Mouse (Mus musculus): ENCODE data around the gene Gsap.
"Not testable (repeated sequence)": the region's sequence is repeated elsewhere in the genome, so short reads cannot be mapped to it uniquely, and the experiment has no call there.

Gene Gsap

DNA sequence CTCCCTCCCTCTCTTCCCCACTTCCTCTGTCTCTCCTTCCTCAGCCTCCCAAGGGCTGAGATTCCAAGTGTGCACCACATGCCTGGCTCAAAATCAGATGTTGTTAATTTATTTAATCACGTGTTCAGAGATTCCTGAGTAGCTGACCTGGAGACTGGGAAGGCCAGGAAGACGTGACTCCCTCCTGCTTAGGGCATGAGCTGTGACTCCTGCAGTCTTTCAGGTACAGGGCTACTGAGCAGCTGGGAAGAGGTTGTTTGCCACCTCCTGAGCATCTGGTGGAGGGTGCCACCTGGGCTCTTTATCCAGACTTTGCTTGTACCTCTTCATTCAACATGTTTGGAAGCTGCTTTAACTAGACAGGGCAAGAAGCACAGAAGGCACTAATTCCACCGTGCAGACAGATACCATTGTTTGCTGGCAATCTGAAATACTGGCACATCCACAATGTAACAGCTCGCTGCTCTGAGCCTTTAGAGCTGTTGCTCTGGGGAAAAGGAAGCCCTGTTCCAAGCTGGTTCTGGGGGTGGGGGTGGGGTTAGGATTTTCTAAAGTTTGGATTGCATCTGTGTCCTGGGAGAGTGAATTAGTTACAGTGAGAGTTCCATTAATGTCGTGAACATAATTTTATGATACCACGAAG, 75.3 kb downstream of the Gsap start:
- DNase-seq (ENCODE audit: low spot score), result peak; percentile 30

DNA sequence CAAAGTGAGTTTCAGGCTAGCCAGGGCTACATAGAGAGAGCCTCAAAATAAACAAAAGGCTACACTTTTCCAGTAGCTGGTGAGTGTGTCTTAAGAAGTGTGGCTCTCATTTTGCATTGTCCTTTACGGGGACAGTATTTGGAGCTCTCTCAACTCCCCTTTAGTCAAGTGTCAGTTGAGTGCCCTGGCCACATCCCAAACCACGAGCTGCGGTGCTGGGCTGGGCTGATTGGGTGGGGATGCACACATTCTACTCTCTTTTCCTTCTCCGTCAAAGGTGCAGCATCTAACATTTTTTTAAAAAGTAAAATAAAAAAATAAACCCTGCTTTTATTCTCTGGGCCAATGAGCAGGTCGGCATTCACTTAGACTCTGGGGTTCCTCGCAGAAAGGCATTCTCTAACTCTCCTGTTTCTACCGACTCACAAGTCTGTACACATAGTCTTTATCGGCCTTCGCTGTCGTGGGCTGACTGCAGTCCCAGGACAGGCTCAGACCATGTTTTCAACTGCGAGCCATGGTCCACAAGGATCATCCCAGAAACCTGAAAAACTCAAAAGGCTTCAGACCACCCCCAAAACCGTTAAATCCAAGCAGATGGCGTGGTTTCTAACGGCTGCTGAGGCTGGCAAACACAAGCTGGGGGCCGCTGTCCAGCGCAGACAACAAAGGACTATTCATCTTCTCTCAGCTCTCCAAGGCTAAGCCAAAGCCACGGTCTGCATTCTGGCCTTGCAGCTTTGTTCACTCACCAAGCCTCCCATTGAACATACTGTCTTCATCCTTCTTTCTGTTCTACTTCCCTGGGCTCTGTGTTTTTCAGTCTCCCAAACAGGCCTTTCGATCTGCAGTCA, 77.4 kb downstream of the Gsap start:
- peak; percentile 78 for DNase-seq (ENCODE audit: low spot score)

DNA sequence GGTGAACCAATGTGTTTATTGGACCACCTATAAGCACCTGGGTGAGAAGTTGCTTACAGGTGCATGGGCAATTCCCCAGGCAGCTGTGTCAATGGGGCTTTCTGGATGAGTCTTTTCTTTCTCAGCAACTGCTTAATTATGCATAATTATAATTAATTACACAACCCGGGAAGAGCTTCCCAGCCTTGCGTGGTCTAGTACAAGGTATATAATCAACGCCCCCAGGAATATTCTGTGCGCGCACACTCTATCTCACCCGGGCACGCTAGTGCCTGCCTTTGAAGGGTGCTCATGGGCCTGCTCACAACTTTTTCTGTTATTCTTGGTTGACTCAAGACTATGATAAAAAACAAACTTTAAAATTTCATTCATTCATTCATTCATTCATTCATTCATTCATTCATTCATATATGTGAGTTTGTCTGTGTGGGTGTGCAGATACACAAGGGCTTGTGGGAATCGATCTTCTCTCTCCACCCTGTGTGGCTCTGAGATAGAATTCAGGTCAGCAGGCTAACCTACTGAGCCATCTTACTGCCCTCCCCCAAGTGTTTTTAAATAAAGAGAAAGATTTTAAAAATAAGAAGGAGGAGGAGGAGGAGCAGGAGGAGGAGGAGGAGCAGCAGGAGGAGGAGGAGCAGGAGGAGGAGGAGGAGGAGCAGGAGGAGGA, 78.4 kb downstream of the Gsap start:
- DNase-seq (ENCODE audit: low spot score), result no peak

DNA sequence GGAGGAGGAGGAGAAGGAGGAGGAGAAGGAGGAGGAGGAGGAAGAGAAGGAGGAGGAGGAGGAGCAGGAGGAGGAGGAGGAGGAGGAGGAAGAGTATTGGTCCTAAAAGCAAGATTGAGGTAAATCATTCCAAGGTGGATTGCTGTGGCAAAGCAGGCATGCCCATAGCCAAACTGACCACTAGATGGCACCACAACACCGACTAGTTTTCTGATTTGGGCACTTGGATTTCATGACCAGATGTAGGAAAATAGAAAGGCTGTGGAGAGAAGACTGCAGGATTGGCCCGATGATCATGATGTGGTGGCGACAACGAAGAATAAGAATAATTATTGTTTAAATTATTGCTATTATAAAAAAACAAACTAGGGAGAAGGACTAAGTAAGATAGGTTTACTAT, 79.0 kb downstream of the Gsap start:
- DNase-seq (ENCODE audit: low spot score), result peak; percentile 95

DNA sequence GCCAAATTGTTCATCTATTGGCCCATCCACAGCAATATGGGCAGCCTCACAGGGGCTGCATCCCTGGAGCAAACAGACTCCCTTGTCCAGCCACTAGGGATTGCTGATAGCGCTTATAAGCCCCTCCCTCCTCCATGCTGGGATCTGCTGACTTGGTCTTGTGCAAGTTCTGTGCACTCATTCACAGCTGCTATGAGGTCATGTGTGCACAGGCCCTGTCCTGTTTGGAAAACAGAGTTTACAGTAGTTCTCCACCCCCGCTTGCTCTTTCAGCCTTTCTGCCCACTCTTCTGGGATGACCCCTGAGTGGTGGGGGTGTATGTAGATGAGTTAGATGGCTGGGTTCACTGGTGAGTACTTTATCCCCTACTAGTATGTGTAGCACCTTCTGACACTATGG, 81.0 kb downstream of the Gsap start:
- no peak for DNase-seq (ENCODE audit: low spot score)

DNA sequence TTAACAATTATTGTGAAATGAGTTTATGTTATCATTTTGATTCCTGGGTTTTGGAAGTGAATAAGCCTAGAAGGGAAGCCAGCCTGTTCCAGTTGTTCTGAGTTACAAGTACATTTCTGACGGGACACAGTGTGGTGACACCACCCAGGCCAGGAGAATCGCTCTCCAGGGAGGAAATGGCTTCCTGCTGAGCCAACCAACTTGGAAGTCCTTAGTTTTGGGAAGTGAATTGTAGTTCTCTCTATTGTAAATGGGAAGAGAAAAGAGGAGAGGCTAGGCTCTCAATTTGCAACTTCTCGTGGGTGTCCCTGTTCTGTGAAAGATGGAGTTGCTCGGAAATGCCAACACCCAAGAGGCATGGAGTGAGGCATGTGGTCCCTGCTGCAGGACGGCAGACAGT, 83.4 kb downstream of the Gsap start:
- no peak for DNase-seq (ENCODE audit: low spot score)

DNA sequence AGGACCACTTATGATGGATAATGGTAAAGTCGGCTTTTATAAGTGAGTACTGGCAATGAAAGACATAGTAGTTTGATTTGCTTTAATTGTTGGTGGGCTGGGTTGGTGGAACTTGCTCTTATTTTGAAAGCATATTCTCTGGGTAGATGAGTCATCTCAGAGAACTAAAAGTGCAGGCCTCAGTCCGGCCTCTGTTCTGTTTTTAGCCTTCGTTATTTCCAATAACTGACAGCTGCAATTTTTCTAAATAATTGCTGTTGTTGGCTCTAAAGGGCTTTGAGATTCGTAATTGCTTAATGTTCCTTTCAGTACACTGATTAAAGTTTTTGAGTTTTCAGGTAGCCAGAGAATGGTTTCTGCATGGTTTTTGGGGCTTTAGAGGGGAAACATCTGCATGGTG, 84.7 kb downstream of the Gsap start:
- no peak for DNase-seq (ENCODE audit: low spot score)

DNA sequence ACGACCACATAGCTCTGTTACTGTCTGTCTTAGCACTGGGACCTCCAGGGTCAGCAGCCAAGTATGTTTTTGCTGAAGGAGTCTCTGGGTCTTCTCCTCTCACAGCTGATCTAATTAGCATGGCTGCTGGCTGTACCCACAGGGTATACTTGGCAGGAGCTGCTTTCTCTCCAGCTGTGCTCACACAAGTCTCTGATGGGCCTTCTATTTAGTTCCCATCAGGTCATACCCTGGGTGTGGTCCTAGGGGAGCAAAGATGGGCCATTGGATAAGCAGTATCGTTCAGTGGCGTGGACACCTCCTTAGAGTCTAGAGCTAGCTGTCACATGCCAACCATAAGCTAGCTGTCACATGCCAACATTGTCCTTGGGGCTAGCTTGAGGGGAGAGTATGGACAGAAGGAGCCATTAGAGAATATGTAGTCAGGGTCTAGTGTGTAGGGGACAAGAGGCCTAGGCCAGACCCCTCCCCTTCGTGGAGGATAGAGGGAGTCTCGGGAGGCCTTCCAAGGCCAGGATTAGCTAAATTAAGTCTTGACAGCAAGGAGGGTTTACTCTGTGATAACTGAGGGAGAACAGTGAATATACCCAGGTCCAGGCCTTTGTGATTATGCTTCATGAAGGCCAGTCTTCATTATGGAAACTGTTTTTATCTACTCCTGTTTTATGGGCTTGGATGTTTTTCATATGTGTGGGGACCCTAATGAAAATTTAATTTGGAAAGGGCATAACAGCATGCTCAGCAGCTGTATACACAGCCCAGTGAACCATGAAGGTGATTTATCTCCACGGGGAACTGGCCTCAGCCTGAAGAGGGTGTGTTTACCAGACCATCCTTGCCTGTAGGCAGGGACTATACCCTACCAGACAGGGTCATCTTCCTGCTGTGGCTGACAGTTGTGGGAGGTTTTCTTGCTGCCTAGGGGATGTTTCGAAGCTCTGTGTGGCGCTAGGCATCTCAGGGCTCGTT, 85.6 kb downstream of the Gsap start:
- peak; percentile 25 for DNase-seq (ENCODE audit: low spot score)

DNA sequence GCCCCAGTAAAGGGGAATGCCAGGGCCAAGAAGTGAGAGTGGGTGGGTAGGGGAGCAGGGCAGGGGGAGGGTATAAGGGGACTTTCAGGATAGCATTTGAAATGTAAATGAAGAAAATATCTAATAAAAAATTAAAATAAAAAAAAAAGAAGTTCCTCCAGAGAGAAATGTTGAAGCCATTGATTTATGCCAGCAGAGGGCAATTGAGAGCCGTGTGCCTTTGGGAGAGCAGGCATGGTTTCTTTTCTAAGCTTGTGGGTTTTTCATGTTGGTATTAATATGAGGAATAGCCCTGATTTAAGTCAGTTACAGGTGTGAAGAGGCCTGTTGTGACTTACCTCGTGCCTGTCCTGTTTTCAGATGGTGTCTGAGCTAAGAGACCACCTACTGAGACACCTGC, 91.6 kb downstream of the Gsap start:
- DNase-seq (ENCODE audit: low spot score), result not testable (repeated sequence)

DNA sequence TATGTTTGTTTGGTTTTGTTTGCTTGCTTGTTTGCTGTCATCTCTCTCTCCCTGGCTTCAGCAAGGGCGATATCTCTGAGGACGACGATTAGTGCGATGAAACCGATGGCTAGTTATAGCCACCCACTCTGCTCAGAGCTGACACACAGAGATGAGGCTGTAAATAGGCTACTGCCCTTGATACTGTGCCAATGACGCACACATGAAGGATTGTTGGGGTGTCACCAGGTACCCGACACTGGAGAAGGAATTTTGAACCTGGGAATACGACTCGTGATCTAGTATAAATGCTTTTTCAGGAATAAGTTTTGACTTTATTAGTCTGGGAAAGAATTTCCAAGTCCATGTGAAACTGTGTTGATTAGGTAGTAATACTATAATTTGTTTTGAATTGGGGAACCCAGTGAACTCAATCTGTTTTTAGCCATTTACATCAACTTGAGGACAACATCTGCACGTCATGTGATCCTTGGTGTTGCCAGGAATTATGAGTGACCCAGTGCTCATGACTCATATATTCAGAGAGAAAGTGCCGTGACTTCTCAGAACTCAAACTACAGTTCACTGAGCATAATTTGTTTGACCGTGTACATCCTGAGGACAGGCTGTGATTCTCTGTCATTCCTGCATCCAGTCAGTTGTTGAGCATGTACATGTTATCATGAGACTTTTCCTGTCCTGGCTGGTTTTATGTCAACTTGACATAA, 97.5 kb downstream of the Gsap start:
- no peak for DNase-seq (ENCODE audit: low spot score)

DNA sequence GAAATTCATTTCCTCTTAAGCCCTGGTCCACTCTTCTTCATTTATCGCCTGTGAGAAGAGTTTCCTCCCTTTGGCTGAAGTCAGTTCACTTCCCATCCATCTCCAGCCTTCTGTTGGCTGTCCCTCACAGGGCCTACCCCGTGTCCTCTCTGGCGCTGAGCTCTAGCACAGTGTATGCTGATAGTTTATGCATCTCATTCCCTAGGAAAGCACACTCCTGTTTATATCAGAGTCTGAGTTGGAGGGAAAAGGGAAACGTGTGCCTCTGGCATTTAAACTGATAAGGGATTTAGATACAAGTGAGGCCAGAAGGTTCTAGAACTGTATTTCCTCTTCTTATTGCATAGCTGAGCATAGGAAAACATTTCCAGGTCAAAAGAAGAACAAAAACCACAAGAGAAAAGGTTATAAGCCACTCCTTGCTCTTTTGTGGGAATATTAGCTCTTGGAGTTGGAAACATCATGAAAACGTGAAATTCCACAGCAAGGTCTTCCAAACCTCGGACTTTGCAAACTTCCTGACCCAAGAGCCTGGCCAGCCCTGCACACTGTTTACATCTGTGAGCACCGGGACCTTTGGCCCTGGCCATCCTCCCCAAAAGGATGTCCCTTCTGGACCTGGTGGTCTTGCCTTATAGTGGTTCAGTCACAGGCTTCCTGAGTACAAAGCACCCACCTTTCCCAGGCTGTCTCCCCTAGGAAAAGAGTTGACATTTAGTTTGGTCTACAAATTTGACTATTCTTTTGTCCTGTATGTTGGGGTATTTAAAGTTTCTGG, 102.8 kb downstream of the Gsap start:
- DNase-seq (ENCODE audit: low spot score), result no peak

DNA sequence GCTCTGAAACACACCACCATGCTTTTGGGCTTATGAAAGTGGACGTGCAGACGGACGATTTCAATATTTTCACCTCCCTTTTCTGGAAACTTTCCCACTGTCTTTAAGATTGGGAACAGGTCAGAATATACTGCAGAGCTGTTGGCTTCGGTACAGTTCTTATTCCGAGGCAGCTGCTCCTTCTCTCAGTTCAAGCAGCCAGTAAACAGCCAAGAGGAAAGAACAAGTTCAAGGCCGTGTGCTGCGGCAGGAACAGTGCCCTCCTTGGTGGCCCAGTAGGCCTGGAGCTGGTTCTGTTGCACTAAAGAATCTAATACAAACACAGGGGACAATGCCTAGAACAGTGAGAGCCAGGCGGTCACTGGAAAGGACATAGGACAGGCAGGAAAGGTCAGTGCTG, 104.5 kb downstream of the Gsap start:
- no peak for DNase-seq (ENCODE audit: low spot score)

DNA sequence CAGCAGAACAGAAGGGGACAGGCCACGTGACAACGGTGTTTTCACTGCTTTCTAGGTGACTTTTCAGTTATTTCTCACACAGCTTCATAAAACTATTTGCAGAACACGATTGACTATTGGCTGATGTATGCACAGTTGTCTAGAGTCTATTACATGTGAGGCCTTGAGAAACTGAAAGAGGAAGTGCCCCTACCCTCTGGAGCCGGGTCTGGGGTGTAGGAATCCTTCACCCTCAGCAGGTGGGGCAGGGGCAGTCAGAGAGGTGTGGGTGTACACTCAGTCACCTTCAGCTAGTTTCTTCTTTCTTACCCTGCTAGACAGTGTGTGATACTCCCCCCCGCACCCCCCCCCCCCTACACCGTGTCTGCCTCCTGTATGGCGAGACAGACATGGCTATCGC, 109.6 kb downstream of the Gsap start:
- no peak for DNase-seq (ENCODE audit: low spot score)

DNA sequence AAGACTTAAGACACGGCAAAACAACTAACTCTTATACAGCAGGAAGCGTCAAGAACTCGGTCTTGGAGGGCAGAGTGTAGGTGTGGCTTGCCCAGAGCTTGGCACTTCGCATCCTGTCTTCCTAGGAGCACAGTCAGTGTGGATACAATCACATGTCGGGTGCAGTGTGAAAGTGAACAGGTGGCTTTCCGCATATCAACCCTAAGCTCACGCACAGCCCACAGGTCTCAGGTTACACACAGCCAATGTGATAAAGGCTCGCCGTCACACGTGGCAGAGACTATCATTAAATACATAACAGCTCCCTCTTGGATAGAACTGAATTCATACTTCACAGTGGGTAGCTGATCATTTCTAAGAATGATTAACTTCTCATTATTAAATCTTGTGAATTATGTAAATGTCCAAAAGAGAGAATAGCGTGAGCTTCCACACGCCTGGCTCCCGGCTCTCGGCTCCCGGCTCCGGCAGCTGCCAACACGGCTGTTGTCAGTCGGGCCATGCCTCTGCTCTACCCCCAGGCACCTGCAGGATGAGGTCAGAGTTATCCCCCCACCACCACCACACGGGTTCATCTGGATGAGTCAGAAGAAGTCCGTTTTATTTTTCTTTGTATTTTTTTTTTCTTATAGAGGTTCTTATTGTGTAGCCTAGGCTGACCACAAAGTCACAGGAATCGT, 113.2 kb downstream of the Gsap start:
- no peak for DNase-seq (ENCODE audit: low spot score)

DNA sequence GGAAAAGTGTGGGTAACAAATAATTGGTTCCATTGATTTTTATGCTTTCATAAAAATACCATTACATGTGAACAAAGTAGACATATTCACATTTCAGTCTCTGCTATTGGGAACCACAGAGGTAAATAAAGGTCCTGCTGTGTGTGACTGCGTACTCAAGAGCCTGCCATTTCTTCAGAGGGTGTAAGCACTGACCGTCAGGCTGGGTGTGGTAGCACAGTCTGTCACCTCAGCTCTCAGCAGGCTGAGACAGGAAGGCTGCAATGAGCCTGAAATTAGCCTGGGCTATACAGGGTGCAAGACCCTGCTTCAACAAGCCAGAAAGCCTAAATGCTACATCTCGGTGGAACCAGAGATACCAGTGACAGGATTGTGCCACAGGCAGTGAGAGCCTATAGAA, 114.0 kb downstream of the Gsap start:
- DNase-seq (ENCODE audit: low spot score), result no peak

DNA sequence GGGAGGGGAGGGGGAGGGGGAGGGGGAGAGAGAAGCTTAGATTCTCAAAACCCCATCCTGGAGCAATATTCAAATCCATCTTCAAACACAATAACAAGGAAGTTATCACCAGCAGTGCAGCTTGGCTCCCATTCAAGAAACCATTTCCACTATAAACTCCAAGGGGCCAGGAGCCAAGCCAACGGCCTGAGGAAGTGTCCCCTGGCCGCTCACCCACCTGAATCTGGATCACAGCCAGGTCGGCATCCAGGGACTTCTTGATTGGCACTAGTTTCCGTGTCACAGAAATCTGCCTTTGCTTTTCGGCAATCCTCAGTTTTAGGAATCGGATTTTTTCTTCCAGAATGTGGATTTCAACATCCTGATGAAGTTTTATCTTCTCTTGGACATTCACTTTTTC, 115.0 kb downstream of the Gsap start:
- DNase-seq (ENCODE audit: low spot score), result no peak

DNA sequence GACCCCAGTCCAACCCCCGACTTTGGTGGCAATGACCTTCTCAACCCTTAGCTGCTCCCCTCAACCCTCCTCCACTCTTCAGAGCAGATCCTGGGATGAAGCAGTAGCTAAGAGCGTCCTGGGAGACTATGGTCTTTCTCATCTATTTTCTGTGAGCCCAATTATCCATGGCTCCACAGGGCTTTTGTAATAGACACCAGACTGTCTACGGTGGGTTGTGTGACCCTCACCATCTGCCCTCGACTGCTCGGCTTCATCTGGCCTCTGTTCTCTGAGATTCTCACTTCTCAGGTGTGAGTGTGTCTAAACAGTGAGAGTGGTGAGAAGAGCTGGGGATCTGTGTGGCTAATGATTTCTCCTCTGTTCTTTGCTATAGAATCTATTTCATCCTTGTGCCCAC, 121.1 kb downstream of the Gsap start:
- no peak for DNase-seq (ENCODE audit: low spot score)

DNA sequence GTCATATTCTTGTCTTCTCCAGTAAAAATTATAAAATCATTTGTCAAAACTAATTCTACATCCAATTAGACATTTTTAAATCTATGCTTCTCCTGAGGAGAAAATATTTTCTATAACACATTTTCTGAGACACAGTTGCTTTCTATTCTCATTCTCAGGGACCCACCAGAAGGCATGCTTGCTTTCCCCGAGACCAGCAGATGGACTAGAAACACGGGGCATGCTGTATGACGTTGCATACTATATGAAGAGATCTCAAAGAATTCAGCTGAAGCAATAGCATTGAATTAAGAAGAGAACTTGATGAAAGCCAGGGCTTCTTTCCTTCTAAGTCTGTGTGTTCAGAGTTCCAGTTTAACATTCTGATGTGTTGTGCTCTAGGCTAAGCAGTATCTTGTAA, 128.6 kb downstream of the Gsap start:
- DNase-seq (ENCODE audit: low spot score), result no peak

DNA sequence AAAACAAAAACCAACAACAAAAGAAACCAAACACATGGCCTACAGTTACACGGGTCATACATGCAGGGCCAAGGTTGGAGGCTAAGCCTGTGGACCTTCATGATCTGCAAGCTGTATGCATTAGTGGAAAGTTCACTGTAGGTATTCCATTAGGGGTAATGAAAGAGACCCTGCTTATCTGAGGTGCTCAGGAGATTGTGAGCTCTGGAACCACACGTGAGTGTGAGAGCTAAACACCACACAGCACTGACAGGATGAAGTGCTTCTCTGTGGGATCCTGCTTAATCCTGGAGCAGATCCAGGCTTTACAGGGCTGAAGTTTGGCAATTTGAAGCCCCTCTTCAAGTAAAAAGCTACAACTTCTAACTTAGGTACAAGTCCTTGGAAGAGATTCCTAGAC, 134.1 kb downstream of the Gsap start:
- no peak for DNase-seq (ENCODE audit: low spot score)

DNA sequence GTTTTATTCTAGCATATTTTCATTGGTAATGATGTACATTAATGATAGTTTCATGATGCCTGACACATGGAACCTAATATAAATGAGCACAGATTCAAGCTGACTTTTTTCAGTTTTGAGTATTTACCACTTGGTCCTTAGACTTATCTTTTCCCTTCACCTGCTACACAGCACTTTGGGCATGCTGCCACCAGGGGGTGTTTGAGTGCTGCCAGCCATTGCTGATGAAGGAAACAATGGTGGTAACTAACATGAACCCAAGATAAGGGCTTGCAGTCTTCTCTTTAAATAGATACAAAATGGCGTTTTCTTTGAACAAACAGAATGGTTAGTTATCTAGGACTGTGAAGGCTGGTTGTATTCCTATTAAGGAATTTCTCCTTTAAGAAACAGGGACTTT, 140.4 kb downstream of the Gsap start:
- DNase-seq (ENCODE audit: low spot score), result peak; percentile 76
